Mouse (Mus musculus): ENCODE results near the gene Dcdc2a. TPM values are rescaled to one million over a fixed set of nuclear protein-coding genes. Genes with fewer than 3 reads are reported as not detected.
A peak's percentile ranks its signal among the peaks of the same experiment; 100 is the strongest.

Dcdc2a gene
- polyA plus RNA-seq, 1 experiment from 2014 or later = 0.75 TPM

DNA sequence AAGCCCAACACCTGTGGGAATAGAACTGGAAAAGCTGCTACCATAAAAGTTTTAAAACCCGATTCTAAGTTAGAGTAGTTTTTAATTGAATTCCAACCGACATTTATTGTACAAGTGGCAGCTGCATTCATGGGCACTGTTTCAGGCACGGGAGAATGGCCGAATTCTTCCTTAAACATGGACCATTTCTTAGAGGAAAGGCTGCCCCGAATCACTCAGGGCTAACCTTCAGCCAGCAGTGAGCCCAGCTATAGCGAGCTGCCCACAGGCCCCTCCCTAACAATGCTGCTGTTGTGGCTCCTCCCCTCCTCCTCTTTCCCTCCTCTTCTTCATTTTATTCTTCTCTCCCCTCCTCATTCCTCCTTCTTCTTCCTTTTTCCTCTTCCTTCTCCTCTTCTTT, 44.8 kb downstream of the Dcdc2a start:
- Histone ChIP-seq H3K4me3 (no peak overlapping the region), H3K27ac (no peak overlapping the region), H3K36me3 (no peaks in the 10 kb centered on the region), H3K9me3 (no peaks in the 10 kb centered on the region), H3K4me1 (no peaks in the 10 kb centered on the region), H3K27me3 (ENCODE audit: insufficient read depth, poor library complexity, severe bottlenecking) (no peaks in the 10 kb centered on the region)
- WGBS = 70% methylated on average over 6 of the region's 6 CpGs
- no peak for DNase-seq (ENCODE audit: low spot score)

DNA sequence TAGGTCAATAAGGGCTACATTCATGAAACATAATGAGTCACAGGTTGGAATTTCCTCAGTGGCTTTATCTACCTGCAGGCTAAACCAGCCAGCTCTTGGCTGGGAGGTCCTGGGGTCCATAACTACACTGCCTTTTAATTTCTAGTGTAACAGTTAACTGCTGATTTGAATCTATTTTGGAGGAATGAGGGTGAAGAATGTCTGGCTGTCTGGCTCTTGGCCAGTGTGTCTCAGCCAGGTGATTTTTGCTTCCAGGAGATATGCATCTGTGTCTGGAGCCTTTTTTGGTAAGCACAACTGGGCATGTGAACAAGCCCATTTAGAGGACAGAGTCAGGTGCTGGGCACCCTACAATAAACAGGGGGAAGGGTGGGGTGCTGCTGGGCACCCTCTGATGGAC, 49.9 kb downstream of the Dcdc2a start:
- Histone ChIP-seq H3K4me1 (peaks cover 8% of the 10 kb centered on the region), H3K27me3 (ENCODE audit: insufficient read depth, poor library complexity, severe bottlenecking) (no peaks in the 10 kb centered on the region), H3K36me3 (no peaks in the 10 kb centered on the region), H3K4me3 (no peak overlapping the region), H3K9me3 (no peaks in the 10 kb centered on the region), H3K27ac (no peak overlapping the region)
- DNase-seq (ENCODE audit: low spot score) = no peak

DNA sequence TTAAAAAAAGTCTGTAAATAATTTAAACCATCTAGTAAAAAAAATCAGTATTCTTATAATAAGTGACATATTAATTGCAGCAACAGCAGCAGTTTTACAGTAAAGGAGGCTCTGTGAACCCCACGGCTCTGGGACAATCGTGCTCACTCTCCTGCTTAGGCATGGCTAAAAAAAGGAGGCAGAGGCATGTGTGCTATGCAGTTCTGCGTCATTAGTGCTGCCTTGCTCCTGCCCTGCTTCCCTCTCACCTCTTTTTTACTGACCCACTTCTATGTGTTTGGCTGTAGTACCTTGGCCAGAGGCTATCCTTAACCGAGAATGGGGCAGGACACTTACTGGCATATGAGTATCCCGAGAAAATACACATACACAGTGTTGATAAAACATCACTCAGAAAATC, 50.9 kb downstream of the Dcdc2a start:
- no peaks in the 10 kb centered on the region for H3K27me3 ChIP-seq (ENCODE audit: insufficient read depth, poor library complexity, severe bottlenecking)
- no peak overlapping the region for H3K27ac ChIP-seq
- H3K4me1 ChIP-seq = peaks cover 11% of the 10 kb centered on the region
- no peaks in the 10 kb centered on the region for H3K9me3 ChIP-seq
- H3K4me3 ChIP-seq = no peak overlapping the region
- 46% methylated on average over 5 of the region's 5 CpGs for WGBS
- DNase-seq (ENCODE audit: low spot score) = no peak
- no peaks in the 10 kb centered on the region for H3K36me3 ChIP-seq

DNA sequence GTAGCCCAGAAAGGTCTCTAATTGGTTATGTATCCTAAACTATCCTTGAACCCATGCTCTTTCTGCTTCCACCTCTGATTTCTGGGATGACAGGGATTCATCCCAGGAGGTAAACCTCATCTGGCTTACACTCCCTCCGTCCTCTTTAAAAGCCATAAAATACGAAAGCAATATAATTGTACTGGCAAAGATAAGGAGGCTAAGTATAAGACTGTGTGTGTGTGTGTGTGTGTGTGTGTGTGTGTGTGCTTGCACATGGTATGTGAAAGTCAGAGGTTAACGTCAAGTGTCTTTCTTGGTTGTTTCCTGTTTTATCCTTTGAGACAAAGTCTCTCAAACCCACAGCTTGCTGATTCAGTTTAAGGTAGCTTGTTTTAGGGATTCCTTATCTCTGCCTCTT, 52.5 kb downstream of the Dcdc2a start:
- Histone ChIP-seq H3K36me3 (no peaks in the 10 kb centered on the region), H3K27me3 (ENCODE audit: insufficient read depth, poor library complexity, severe bottlenecking) (no peaks in the 10 kb centered on the region), H3K4me3 (no peak overlapping the region), H3K9me3 (no peaks in the 10 kb centered on the region), H3K27ac (no peak overlapping the region), H3K4me1 (peaks cover 11% of the 10 kb centered on the region)
- DNase-seq (ENCODE audit: low spot score) = no peak
- 44% methylated on average over 3 of the region's 3 CpGs for WGBS

DNA sequence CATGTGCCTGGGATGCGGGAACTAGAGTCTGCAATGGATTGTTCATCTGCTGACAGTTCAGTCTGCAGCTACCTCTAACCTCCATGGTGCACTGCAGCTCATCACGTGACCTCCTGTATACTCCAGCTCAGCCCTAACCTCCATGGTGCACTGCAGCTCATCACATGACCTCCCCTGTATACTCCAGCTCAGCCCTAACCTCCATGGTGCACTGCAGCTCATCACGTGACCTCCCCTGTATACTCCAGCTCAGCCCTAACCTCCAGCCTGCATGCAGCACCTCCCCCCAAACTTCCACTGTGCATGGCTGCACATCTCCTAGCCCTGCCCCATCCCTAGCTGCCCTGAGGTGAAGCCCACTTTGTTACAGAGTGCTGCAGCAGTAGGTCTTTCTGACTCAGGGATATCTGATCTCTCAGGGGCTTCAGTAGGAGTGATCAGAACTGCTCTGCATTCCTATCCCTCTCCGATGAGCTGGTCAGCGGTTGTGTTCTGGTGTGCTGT, 54.8 kb downstream of the Dcdc2a start:
- no peak for DNase-seq (ENCODE audit: low spot score)
- Histone ChIP-seq H3K4me1 (peaks cover 11% of the 10 kb centered on the region), H3K9me3 (no peaks in the 10 kb centered on the region), H3K36me3 (no peaks in the 10 kb centered on the region), H3K27ac (0 out of 2 replicates have a peak overlapping the region, but pooled peaks have one; percentile 38), H3K27me3 (ENCODE audit: insufficient read depth, poor library complexity, severe bottlenecking) (no peaks in the 10 kb centered on the region), H3K4me3 (no peak overlapping the region)
- 58% methylated on average over 5 of the region's 5 CpGs for WGBS

DNA sequence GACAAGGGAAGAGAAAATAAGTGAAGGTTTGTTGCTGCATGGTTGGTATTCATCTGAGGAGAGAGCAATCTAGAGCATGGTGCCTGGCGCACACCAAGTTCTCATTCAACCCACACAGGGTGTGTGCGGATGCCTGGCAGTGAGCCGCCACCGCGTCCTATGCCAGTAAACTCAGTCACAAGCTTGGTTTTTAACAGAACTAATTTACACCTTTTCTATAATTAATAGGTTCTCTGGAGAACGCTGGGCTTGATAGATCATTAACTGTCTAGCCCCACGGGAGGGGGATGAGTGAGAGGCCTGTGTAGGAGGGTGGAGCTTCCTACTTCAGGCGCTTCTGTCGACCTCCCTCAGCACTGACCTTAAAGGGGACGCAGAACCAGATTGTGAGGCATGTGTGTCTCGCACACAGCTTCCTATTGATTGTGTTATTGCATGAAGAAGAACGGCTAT, 59.7 kb downstream of the Dcdc2a start:
- Histone ChIP-seq H3K27ac (peak overlapping the region; percentile 83), H3K4me1 (peaks cover 4% of the 10 kb centered on the region), H3K27me3 (ENCODE audit: insufficient read depth, poor library complexity, severe bottlenecking) (no peaks in the 10 kb centered on the region), H3K9me3 (no peaks in the 10 kb centered on the region), H3K36me3 (no peaks in the 10 kb centered on the region), H3K4me3 (peak overlapping the region; percentile 62)
- no peak for DNase-seq (ENCODE audit: low spot score)
- WGBS = 32% methylated on average over 12 of the region's 12 CpGs

DNA sequence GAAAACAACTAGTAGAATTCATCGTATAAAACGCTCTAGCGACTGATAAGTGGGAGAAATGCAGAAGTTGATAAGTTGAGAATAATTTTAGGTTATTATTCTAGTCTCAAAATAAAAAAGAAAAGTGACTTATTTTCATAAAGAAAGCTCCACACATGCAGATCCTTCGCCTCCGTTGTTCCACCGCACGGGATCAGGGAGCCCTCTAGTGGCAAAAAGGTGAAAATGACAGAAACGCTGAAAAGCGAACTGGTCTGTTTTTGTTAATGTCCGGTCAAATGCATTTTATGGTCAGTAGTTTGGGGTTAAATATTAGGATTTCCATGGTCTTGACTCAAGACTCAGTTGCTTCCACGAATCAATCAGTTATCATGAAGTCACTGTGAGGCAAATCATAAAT, 60.2 kb downstream of the Dcdc2a start:
- no peaks in the 10 kb centered on the region for H3K4me1 ChIP-seq
- peak overlapping the region; percentile 62 for H3K4me3 ChIP-seq
- no peaks in the 10 kb centered on the region for H3K27me3 ChIP-seq (ENCODE audit: insufficient read depth, poor library complexity, severe bottlenecking)
- H3K9me3 ChIP-seq = no peaks in the 10 kb centered on the region
- no peaks in the 10 kb centered on the region for H3K36me3 ChIP-seq
- H3K27ac ChIP-seq = peak overlapping the region; percentile 83
- no peak for DNase-seq (ENCODE audit: low spot score)
- 4% methylated on average over 11 of the region's 11 CpGs for WGBS

DNA sequence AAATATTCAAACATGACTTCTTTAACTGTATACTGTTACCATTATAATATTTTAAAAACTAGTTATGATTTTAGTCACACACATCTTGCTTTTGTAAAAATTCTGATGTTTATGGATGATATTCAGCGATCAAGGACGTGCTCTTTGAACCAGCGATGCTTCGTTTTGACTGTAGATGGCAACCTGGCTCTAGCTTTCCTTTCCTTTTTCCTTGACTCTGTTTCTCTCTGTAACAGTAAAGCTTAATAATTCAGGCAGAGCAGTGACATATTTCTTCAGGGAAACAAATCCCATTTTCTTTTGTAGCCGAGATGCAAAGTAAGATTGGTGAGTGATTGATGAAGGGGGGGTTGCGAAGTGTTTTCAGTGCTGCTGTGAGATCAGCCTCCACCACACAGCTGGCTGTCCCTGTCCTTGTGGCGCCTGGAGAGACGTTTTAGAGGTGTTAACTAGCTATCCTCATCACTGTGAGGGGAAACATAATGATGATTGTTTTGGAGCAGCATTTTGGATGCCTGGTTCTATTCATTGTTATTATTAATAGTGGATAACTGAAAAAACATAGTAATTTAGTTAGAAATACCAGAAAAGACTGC, 67.0 kb downstream of the Dcdc2a start:
- Histone ChIP-seq H3K4me3 (no peak overlapping the region), H3K9me3 (no peaks in the 10 kb centered on the region), H3K36me3 (no peaks in the 10 kb centered on the region), H3K4me1 (no peaks in the 10 kb centered on the region), H3K27me3 (ENCODE audit: insufficient read depth, poor library complexity, severe bottlenecking) (no peaks in the 10 kb centered on the region), H3K27ac (no peak overlapping the region)
- no peak for DNase-seq (ENCODE audit: low spot score)
- 74% methylated on average over 8 of the region's 8 CpGs for WGBS

DNA sequence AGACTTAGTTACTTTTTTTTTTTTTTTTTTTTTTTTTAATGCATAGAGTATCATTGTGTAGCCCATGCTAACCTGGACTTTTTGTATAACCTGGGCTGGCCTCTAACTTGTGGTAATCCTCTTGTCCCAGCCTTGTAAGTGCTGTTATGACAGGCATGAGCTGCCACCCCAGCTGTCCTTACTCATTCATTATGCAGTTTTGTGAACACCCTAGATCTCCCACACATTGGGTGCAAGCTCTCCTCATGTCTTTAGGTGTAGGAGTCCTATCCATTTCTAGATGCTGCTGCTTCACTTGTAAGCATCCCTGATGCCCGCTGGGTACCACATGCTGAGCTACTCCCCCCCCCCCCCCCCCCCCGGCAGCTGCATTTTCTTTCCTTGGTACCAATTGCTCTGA, 71.4 kb downstream of the Dcdc2a start:
- WGBS = 67% methylated on average over 1 of the region's 2 CpGs
- no peak for DNase-seq (ENCODE audit: low spot score)

DNA sequence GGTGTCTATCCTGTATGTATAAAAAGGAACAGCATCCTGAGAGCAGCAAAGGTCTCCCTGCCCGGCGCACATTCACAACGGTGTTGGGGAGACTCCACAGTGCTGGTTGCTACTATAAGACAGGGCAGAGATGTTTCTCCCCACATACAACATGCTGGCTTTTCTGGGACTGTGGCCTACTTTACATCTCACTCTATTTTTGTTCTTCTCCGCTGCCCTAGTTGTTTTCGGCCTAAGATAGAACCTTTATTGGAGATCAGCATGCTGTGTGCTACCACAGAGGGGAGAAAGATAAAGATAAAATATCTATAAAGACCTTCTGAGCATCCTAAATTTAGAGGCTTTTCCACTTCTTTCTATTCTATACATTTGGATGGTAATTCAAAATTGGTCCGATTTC, 72.0 kb downstream of the Dcdc2a start:
- H3K27ac ChIP-seq = no peak overlapping the region
- H3K4me1 ChIP-seq = no peaks in the 10 kb centered on the region
- no peaks in the 10 kb centered on the region for H3K36me3 ChIP-seq
- no peaks in the 10 kb centered on the region for H3K27me3 ChIP-seq (ENCODE audit: insufficient read depth, poor library complexity, severe bottlenecking)
- DNase-seq (ENCODE audit: low spot score) = no peak
- H3K9me3 ChIP-seq = no peaks in the 10 kb centered on the region
- 85% methylated on average over 6 of the region's 6 CpGs for WGBS
- H3K4me3 ChIP-seq = no peak overlapping the region

More for the DNA sequence above, 71.4 kb downstream of the Dcdc2a start:
- H3K27ac ChIP-seq = no peak overlapping the region
- no peaks in the 10 kb centered on the region for H3K27me3 ChIP-seq (ENCODE audit: insufficient read depth, poor library complexity, severe bottlenecking)
- H3K4me3 ChIP-seq = no peak overlapping the region
- H3K4me1 ChIP-seq = no peaks in the 10 kb centered on the region
- no peaks in the 10 kb centered on the region for H3K9me3 ChIP-seq
- H3K36me3 ChIP-seq = no peaks in the 10 kb centered on the region

DNA sequence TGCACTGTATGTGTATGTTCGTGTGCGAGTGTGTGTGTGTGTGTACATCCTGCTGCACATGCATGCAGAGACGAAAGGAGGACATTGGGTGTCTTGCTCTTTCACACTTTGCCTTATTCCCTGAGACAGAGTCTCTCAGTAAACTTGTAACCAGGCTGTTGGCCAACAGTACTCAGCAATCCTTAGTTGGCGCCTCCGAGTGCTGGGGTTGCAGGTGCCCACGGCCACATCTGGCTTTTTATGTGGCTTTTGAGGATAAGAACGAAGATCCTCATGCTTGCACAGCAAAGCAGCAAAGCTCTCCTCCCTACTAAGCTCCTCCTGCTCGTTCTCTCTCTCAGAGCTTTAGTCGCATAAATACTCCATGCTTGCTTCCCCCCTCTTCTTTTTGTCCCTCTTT, 73.0 kb downstream of the Dcdc2a start:
- H3K4me3 ChIP-seq = no peak overlapping the region
- H3K27me3 ChIP-seq (ENCODE audit: insufficient read depth, poor library complexity, severe bottlenecking) = no peaks in the 10 kb centered on the region
- no peaks in the 10 kb centered on the region for H3K4me1 ChIP-seq
- no peak for DNase-seq (ENCODE audit: low spot score)
- H3K9me3 ChIP-seq = no peaks in the 10 kb centered on the region
- no peak overlapping the region for H3K27ac ChIP-seq
- WGBS = 80% methylated on average over 9 of the region's 9 CpGs
- no peaks in the 10 kb centered on the region for H3K36me3 ChIP-seq

DNA sequence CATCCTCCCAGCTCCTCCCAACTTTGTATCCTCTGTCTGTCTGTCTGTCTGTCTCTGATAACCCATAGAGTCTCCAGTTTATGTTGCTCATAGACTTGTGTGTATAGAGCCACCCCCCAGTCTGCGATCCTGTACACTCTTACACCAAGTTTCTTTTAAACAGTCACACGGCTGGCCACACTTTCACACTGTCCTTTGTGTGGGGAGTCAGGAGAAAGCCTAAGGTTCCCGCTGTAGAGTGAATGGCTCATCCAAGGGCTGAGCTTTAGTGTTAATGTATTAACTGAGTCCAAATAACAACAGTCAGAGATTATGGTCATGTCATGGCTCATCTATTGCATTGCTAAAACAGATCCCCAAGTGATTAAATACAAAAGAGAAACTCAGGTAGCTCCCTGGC, 87.3 kb downstream of the Dcdc2a start:
- Histone ChIP-seq H3K9me3 (no peaks in the 10 kb centered on the region), H3K4me3 (no peak overlapping the region), H3K27ac (no peak overlapping the region), H3K27me3 (ENCODE audit: insufficient read depth, poor library complexity, severe bottlenecking) (no peaks in the 10 kb centered on the region), H3K4me1 (no peaks in the 10 kb centered on the region), H3K36me3 (no peaks in the 10 kb centered on the region)
- no peak for DNase-seq (ENCODE audit: low spot score)
- WGBS = 82% methylated on average over 3 of the region's 3 CpGs

DNA sequence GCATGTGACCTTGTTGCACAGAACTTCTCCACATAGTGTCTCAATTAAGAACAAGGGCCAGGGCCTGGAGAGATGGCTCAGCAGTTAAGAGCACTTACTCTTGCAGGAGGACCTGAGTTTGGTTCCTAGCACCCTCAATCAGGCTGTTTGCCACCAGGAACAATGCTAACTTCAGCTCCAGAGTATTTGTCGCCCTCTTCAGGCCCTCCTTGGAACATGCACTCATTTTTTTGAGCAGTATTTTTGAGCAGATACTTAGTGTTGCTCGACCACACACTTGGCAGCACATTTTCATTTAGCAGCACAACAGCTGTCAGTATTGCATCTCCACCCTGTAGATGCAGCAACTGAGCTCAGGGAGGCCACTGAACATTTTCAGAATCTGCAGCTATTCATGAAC, 88.3 kb downstream of the Dcdc2a start:
- Histone ChIP-seq H3K9me3 (no peaks in the 10 kb centered on the region), H3K4me1 (no peaks in the 10 kb centered on the region), H3K4me3 (no peak overlapping the region), H3K27me3 (ENCODE audit: insufficient read depth, poor library complexity, severe bottlenecking) (no peaks in the 10 kb centered on the region), H3K27ac (no peak overlapping the region), H3K36me3 (no peaks in the 10 kb centered on the region)
- 61% methylated on average over 2 of the region's 2 CpGs for WGBS
- DNase-seq (ENCODE audit: low spot score) = no peak

DNA sequence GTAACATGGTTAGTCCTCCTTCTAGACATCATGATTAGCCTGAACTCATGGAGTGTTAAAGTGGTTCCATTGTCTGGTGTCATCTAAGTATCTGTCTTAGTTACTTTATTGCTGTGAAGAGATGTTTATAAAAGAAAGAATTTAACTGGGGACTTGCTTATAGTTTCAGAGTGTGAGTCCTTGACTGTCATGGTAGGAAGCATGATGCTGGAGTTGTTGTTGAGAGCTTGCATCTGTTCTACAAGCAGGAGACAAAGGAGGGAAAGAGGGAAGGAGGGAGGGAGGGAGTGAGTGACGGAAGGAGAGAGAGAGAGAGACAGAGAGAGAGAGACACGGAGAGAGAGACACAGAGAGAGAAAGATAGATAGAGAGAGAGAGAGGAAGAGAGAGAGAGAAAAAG, 90.4 kb downstream of the Dcdc2a start:
- Histone ChIP-seq H3K36me3 (no peaks in the 10 kb centered on the region), H3K4me3 (no peak overlapping the region), H3K27ac (no peak overlapping the region), H3K4me1 (peaks cover 5% of the 10 kb centered on the region; the same call in 1 of the 2 replicates), H3K9me3 (no peaks in the 10 kb centered on the region), H3K27me3 (ENCODE audit: insufficient read depth, poor library complexity, severe bottlenecking) (no peaks in the 10 kb centered on the region)
- WGBS = 61% methylated on average over 2 of the region's 2 CpGs
- DNase-seq (ENCODE audit: low spot score) = no peak
